Mouse (Mus musculus): Measurements from ENCODE around the gene Cstf1.

DNA sequence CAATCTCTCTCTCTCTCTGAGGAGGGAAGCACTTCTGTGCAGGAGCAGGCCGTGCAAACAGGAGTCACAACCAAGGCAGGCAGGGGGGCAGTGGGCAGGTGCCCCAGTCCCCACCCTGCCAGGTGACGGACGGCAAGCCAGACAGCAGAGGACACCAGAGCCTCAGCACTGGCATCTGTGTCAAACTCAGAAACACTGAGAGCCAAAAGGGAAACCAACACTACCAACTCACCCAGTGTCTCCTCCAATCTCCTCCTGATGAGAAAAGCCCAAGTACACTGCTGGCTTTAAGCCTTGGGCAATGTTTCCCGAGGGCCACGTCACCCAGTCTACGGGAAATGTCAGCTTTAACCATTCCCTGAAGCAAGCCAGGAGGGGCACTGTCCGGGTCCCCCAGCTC lies 7.3 kb upstream of the Cstf1 start:
- TF ChIP-seq POLR2A (IDR thresholded peaks at IDR 0.05; ENCODE audit: borderline replicate concordance, extremely low read depth, insufficient read depth, insufficient read length, poor library complexity, severe bottlenecking) (no peak), CTCF (IDR thresholded peaks at IDR 0.05; ENCODE audit: borderline replicate concordance, extremely low read depth, insufficient read depth, insufficient read length) (no peak)

All from brain, embryonic 14.5 days (tissue).